Mouse (Mus musculus) midbrain, embryonic 11.5 days (tissue): ENCODE measurements around the gene Tex26. TPM values are rescaled to one million over a fixed set of nuclear protein-coding genes. Genes with fewer than 3 reads are reported as not detected.
A peak's percentile ranks its signal among the peaks of the same experiment; 100 is the strongest.

ENCODE experiments used
- ATAC-seq: fragments of 200-750 bp; cut with Nextera tagmentation; 2 replicates; pipeline ENCODE4 v1.8.0; 2017; ENCODE audit warnings: moderate TSS enrichment, moderate library complexity; ENCODE audit not compliant: low FRiP score
- DNase-seq: peaks from one replicate; pipeline ENCODE4 v3.0.0; 2015; ENCODE audit warnings: low spot score; ENCODE audit errors: missing footprints
- H3K27ac ChIP-seq: fragments of 300-500 bp; sonication (generic); 2 replicates; pipeline ENCODE4 v1.5.1; 2014; ENCODE audit warnings: low read depth, low read length
- H3K27me3 ChIP-seq: fragments of 300-500 bp; sonication (generic); 2 replicates; pipeline ENCODE4 v1.6.1; 2014; ENCODE audit warnings: mild to moderate bottlenecking, low read length, moderate library complexity, mixed read lengths; ENCODE audit not compliant: control insufficient read depth, insufficient read depth
- H3K36me3 ChIP-seq: fragments of 300-500 bp; sonication (generic); 2 replicates; pipeline ENCODE4 v1.6.1; 2014; ENCODE audit warnings: mild to moderate bottlenecking, low read length, moderate library complexity, mixed read lengths; ENCODE audit not compliant: control insufficient read depth, insufficient read depth
- H3K4me1 ChIP-seq: fragments of 300-500 bp; sonication (generic); 2 replicates; pipeline ENCODE4 v1.6.1; 2014; ENCODE audit warnings: low read length; ENCODE audit not compliant: control insufficient read depth, insufficient read depth
- H3K4me2 ChIP-seq: fragments of 300-500 bp; sonication (generic); 2 replicates; pipeline ENCODE4 v1.6.1; 2014; ENCODE audit warnings: mild to moderate bottlenecking, moderate library complexity
- H3K4me3 ChIP-seq: fragments of 300-500 bp; sonication (generic); 2 replicates; pipeline ENCODE4 v1.5.1; 2014; ENCODE audit warnings: low read depth, low read length
- H3K9ac ChIP-seq: fragments of 300-500 bp; sonication (generic); 2 replicates; pipeline ENCODE4 v1.6.1; 2014; ENCODE audit warnings: low read length
- H3K9me3 ChIP-seq: fragments of 300-500 bp; sonication (generic); 2 replicates; pipeline ENCODE4 v1.6.1; 2016; ENCODE audit warnings: low read length; ENCODE audit not compliant: control insufficient read depth
- WGBS: fragments of 180-500 bp; shearing (Covaris S2); extraction: QIAGEN DNeasy Blood & Tissue Kit; methylation state at CpG from one replicate; pipeline ENCODE4 v1.1.7; 2014; 5-methylcytosine and 5-hydroxymethylcytosine counted together
- polyA plus RNA-seq: library from polyadenylated mRNA; unstranded; fragments of >200 nt; fragmentation: Nextera tagmentation; extraction: Ambion mirVana; gene quantifications from 2 replicates; pipeline ENCODE4 v1.2.1, GENCODE M21; 2014

Tex26 gene
- polyA plus RNA-seq, 1 experiment from 2014 or later: 1.2 TPM

DNA sequence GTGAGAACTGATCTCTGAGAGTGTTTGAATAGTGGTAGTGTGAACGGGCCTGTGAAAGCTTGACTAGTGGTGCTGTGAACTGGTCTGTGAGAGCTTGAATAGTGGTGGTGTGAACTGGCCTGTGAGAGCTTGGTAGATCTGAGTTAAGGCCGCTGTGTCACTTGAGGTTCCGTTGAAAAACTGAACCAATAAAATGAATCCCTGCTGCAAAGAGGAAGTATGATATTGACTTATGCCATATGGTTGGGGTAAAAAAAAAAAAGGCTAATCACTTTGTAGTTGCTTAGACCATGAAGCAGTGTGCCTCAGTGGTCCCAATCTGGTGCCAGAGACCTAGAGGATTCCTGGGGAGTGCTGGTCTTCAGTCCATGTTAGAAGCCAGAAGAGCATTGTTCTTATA is 30.0 kb upstream of the Tex26 start:
- Histone ChIP-seq H3K27me3 (peaks cover 9% of the 10 kb centered on the region), H3K36me3 (no peaks in the 10 kb centered on the region), H3K27ac (no peak overlapping the region), H3K4me2 (no peak overlapping the region), H3K9me3 (no peaks in the 10 kb centered on the region), H3K4me3 (no peak overlapping the region), H3K9ac (no peak overlapping the region), H3K4me1 (peaks cover 11% of the 10 kb centered on the region)
- 92% methylated on average over 3 of the region's 3 CpGs for WGBS
- ATAC-seq (no peak), DNase-seq (no peak)

DNA sequence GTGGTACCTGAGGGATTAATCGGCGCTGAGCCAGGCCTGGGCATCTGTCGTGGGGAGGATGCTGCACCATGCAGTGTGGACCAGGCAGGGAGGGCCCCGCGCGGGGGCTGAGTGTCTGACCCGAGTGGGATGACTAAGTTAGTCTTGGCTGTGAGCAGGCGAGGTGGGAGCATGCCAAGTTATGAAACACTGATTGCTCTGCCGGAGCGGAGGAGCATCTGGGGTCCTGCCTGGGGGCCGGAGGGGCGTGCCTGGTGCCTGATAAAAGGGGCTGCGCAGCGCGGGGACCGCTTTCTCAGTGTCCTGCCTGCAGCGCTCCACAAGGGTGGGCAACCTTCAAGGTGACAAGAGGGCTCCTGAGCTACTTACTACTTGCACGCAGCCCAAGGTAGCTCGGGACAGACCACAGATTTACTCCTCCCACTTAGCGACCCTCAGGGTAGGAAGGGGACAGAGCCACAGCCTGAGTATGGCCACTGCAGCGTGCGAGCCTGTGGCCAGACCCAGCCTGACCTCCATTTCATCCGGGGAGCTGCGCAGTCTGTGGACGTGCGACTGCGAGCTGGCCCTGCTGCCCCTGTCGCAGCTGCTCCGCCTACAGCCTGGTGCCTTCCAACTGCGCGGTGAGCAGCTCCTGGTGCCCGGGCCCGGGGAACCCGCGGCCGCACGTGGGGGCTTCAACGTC is 27.8 kb upstream of the Tex26 start, which contains the start of gene Medag:
Gene Medag, plus strand, starts transcription at position 241 of the 685 bp plus-strand sequence.
- peaks cover 11% of the 10 kb centered on the region for H3K4me1 ChIP-seq
- H3K4me2 ChIP-seq: peak within 1 kb of the TSS; percentile 56
- no peaks in the 10 kb centered on the region for H3K9me3 ChIP-seq
- WGBS: 4% methylated on average over 38 of the region's 38 CpGs
- H3K4me3 ChIP-seq: peak within 1 kb of the TSS; percentile 27
- H3K27ac ChIP-seq: no peak within 1 kb of the TSS
- DNase-seq (peak; percentile 92), ATAC-seq (peak; percentile 76)
- peak within 1 kb of the TSS; percentile 63 for H3K9ac ChIP-seq
- no peaks in the 10 kb centered on the region for H3K36me3 ChIP-seq
- peaks cover 9% of the 10 kb centered on the region for H3K27me3 ChIP-seq

DNA sequence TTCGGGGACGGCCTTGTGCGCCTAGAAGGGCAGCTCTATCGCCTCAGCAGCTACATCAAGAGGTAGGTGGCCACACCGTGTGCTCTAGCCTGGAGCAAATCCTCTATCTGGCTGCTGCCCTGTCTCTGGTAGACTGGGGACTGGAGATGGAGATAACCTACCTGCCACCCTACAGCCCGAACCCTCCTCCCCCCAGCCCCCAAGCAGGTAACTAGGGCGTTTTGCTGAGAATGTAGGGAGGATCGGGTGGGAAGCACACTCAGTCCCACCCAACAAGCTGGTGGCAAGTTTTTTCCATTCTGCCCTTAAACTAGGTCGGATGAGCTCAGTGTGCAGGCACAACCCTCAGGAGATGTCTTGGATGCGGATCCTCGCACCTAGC is 27.3 kb upstream of the Tex26 start:
- Histone ChIP-seq H3K27me3 (peaks cover 9% of the 10 kb centered on the region), H3K4me3 (peak overlapping the region; percentile 27), H3K27ac (no peak overlapping the region), H3K4me1 (peaks cover 11% of the 10 kb centered on the region), H3K9ac (peak overlapping the region; percentile 63), H3K9me3 (no peaks in the 10 kb centered on the region), H3K36me3 (no peaks in the 10 kb centered on the region), H3K4me2 (peak overlapping the region; percentile 56)
- ATAC-seq: peak; percentile 51; the same call in 1 of the 2 replicates
- DNase-seq: peak; percentile 90
- 35% methylated on average over 11 of the region's 11 CpGs for WGBS

DNA sequence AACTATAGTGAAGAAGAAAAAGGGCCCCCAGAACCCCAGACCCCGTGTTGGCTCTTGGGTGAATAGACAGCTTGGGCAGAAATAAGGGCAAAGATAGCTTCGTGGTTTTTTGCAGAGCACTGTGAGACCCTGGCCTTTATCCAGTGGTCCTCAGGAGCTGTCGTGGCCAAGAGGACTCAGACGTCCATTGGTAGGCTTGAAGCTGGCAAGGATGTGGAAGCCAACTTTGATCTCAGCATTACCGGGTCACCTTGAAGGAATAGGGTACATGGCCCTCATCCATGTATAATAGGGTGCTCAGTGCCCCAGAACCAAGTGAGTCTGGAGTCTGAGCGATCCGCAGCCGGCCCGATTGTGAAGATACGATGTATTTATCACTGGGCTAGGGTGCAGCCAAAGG is 26.8 kb upstream of the Tex26 start:
- no peak for ATAC-seq
- no peak overlapping the region for H3K4me3 ChIP-seq
- peaks cover 9% of the 10 kb centered on the region for H3K27me3 ChIP-seq
- DNase-seq: no peak
- H3K27ac ChIP-seq: no peak overlapping the region
- H3K9me3 ChIP-seq: no peaks in the 10 kb centered on the region
- no peak overlapping the region for H3K4me2 ChIP-seq
- H3K36me3 ChIP-seq: no peaks in the 10 kb centered on the region
- peaks cover 11% of the 10 kb centered on the region for H3K4me1 ChIP-seq
- no peak overlapping the region for H3K9ac ChIP-seq
- 89% methylated on average over 10 of the region's 10 CpGs for WGBS

DNA sequence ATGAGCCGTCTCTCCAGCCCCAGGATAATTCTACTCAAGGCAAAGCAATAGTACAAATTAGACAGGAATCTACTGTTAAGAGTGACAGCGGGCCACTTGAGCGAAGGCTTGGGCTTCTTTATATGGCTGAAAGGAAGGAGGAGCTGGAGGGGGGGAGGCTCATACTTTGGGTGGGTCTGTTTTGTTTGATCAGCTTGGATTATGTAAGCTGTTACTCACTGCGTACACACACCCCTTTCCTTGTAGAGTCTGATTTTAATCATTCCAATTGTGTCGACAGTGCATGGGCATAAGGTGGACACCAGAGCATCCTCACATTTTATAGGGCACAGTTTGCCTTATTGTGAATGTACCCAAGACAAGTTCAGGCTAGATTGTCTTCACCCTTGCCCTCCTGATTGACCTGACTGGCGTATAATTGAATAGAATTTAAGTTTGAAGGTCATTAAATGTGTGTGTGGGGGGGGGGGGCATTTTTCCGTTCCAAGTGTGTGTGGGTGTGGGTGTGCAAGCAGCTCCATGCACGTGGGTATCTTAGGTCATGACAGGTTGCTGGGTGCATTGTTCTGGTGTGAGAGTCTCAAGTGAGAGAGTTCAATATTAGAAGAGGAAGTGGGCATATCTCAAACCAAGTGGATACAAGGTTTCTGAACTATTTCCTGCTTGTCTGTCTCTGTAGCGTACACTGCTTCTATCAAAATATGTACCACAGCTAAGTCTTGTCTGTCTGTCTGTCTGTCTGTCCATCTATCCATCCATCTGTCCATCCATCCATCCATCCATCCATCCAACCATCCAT is 24.9 kb upstream of the Tex26 start:
- H3K4me1 ChIP-seq: peaks cover 11% of the 10 kb centered on the region
- no peak overlapping the region for H3K27ac ChIP-seq
- H3K9ac ChIP-seq: no peak overlapping the region
- no peaks in the 10 kb centered on the region for H3K36me3 ChIP-seq
- DNase-seq (no peak), ATAC-seq (no peak)
- 83% methylated on average over 9 of the region's 9 CpGs for WGBS
- no peak overlapping the region for H3K4me2 ChIP-seq
- H3K4me3 ChIP-seq: no peak overlapping the region
- H3K27me3 ChIP-seq: peaks cover 9% of the 10 kb centered on the region
- H3K9me3 ChIP-seq: no peaks in the 10 kb centered on the region

DNA sequence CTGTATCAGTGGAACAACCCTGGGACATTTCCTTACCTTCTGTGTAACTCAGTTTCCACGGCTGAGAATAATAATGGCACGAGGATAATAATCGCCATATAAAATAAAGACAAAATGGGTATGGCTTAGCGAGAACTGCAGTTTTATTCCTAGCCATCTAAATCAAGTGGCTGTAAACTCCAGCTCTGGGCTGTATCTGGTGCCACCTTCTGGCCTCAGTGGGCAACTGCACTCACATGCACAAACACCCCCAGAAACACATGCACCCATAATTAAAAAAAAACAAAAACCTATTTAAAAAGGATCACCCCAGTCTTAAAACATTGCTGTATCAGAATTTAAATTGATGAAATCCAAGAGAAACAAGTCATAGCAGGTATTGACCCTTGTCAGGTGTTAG is 22.1 kb upstream of the Tex26 start:
- ATAC-seq: no peak
- no peak for DNase-seq

DNA sequence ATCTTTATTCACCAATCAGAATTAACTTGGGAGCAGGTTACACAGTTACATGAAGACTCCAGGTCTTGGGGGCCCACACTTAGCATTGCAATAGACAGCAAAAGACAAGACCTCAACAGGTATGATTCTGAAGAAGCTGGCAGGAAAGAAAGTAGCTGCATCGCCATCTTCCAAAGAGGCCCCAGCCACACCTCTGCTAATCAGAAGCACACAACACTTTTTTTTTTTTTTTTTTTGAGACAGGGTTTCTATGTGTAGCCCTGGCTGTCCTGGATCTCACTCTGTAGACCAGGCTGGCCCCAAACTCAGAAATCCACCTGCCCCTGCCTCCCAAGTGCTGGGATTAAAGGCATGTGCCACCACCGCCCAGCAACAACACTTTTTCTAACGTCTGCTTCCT is 12.9 kb upstream of the Tex26 start:
- Histone ChIP-seq H3K4me3 (no peak overlapping the region), H3K4me2 (no peak overlapping the region), H3K9ac (no peak overlapping the region), H3K27ac (no peak overlapping the region), H3K27me3 (no peaks in the 10 kb centered on the region), H3K9me3 (no peaks in the 10 kb centered on the region), H3K4me1 (peaks cover 14% of the 10 kb centered on the region), H3K36me3 (no peaks in the 10 kb centered on the region)
- DNase-seq (no peak), ATAC-seq (no peak)
- 93% methylated on average over 3 of the region's 3 CpGs for WGBS

More for the DNA sequence above, 22.1 kb upstream of the Tex26 start:
- Histone ChIP-seq H3K27me3 (peaks cover 6% of the 10 kb centered on the region; the same call in 1 of the 2 replicates), H3K4me2 (no peak overlapping the region), H3K4me3 (no peak overlapping the region), H3K36me3 (no peaks in the 10 kb centered on the region), H3K9ac (no peak overlapping the region), H3K9me3 (no peaks in the 10 kb centered on the region), H3K4me1 (no peaks in the 10 kb centered on the region), H3K27ac (no peak overlapping the region)
- WGBS: 93% methylated on average over 4 of the region's 4 CpGs

DNA sequence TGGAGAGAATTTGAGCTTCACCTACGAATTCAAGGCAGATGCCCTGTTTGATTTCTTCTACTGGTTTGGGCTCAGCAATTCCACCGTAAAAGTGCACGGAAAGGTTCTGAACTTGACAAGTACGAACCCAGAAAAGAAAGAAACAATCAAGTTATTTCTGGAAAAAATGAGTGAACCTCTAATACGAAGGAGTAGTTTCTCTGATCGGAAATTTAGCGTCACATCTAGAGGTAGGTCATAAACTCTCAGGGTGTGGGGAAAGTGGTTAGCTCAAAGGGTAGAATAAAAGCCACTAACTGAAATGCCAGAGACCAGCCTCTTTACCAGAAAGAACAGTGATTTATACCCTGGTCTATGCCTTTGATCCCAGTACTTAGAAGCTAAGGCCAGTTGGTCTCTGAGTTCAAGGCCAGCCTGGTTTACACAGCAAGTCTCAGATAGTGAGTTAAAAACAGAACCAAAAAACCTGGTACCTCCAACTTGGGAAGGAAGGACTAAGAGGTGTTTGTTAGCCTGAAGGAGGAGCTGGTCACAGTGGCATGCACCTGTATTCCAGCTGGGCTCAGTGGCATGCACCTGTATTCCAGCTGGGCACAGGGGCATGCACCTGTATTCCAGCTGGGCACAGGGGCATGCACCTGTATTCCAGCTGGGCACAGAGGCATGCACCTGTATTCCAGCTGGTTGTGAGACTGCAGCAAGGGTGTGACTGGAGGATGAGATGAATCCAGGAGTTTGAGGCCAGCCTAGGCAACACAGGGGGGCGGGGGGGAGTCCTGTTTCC is 12.0 kb upstream of the Tex26 start:
- DNase-seq (no peak), ATAC-seq (no peak)
- H3K36me3 ChIP-seq: no peaks in the 10 kb centered on the region
- H3K4me3 ChIP-seq: no peak overlapping the region
- no peaks in the 10 kb centered on the region for H3K27me3 ChIP-seq
- H3K9ac ChIP-seq: no peak overlapping the region
- 92% methylated on average over 8 of the region's 8 CpGs for WGBS
- H3K4me1 ChIP-seq: peaks cover 14% of the 10 kb centered on the region
- H3K4me2 ChIP-seq: no peak overlapping the region
- H3K27ac ChIP-seq: peak overlapping the region; percentile 71; the same call in 1 of the 2 replicates
- H3K9me3 ChIP-seq: no peaks in the 10 kb centered on the region
